Mouse (Mus musculus): Measurements from ENCODE around the gene Ppp1r14a. TPM values are rescaled to one million over a fixed set of nuclear protein-coding genes. Genes with fewer than 3 reads are reported as not detected.

Gene Ppp1r14a
- total RNA-seq, 4 experiments from 2014 or later = 2.7 to 3.4 (median 3.0) TPM

- DNase-seq (ENCODE audit: low spot score in 2 of 2) = no peak
Measured at GRCm38 (mm10) chr7:29279261-29279660, 9.8 kb upstream of the Ppp1r14a start.

GRCm38 (mm10) chr7:29279924-29280323 lies 9.2 kb upstream of the Ppp1r14a start:
- no peak for DNase-seq (ENCODE audit: low spot score in 2 of 2)

- no peak for DNase-seq (ENCODE audit: low spot score in 2 of 2)
Measured at GRCm38 (mm10) chr7:29280801-29281200, 8.3 kb upstream of the Ppp1r14a start.

GRCm38 (mm10) chr7:29281201-29282073 lies 7.7 kb upstream of the Ppp1r14a start, which contains the start of gene Spint2:
Spint2 (minus strand) TSS chr7:29281912.
- peak in 1 of 2 experiments; percentile 24 for DNase-seq (ENCODE audit: low spot score in 2 of 2)

GRCm38 (mm10) chr7:29282074-29282554 lies 7.0 kb upstream of the Ppp1r14a start:
- DNase-seq (ENCODE audit: low spot score in 2 of 2) = no peak

GRCm38 (mm10) chr7:29283876-29284275 lies 5.2 kb upstream of the Ppp1r14a start:
- no peak for DNase-seq (ENCODE audit: low spot score in 2 of 2)

GRCm38 (mm10) chr7:29284523-29284922 lies 4.6 kb upstream of the Ppp1r14a start:
- DNase-seq (ENCODE audit: low spot score in 2 of 2) = no peak

- no peak for DNase-seq (ENCODE audit: low spot score in 2 of 2)
Measured at GRCm38 (mm10) chr7:29287481-29287880, 1.6 kb upstream of the Ppp1r14a start.

GRCm38 (mm10) chr7:29288079-29288478 lies 1.0 kb upstream of the Ppp1r14a start:
- no peak for DNase-seq (ENCODE audit: low spot score in 2 of 2)

- DNase-seq (ENCODE audit: low spot score in 2 of 2) = no peak
Measured at GRCm38 (mm10) chr7:29289856-29290255, 748 bp downstream of the Ppp1r14a start.

- no peak for DNase-seq (ENCODE audit: low spot score in 2 of 2)
Measured at GRCm38 (mm10) chr7:29290691-29291485, 1.8 kb downstream of the Ppp1r14a start.

GRCm38 (mm10) chr7:29291616-29292457 lies 2.7 kb downstream of the Ppp1r14a start:
- DNase-seq (ENCODE audit: low spot score in 2 of 2) = no peak

GRCm38 (mm10) chr7:29292458-29293098 lies 3.5 kb downstream of the Ppp1r14a start:
- no peak for DNase-seq (ENCODE audit: low spot score in 2 of 2)

GRCm38 (mm10) chr7:29293131-29294065 lies 4.3 kb downstream of the Ppp1r14a start:
- peak in 1 of 2 experiments; percentile 24 for DNase-seq (ENCODE audit: low spot score in 2 of 2)

GRCm38 (mm10) chr7:29294111-29294761 lies 5.1 kb downstream of the Ppp1r14a start:
- no peak for DNase-seq (ENCODE audit: low spot score in 2 of 2)

GRCm38 (mm10) chr7:29295861-29296647 lies 6.9 kb downstream of the Ppp1r14a start:
- no peak for DNase-seq (ENCODE audit: low spot score in 2 of 2)

GRCm38 (mm10) chr7:29296998-29297397 lies 7.9 kb downstream of the Ppp1r14a start:
- DNase-seq (ENCODE audit: low spot score in 2 of 2) = peak; percentile 40 to 64

GRCm38 (mm10) chr7:29301127-29301566 lies 12.0 kb downstream of the Ppp1r14a start:
- peak in 1 of 2 experiments; percentile 33 for DNase-seq (ENCODE audit: low spot score in 2 of 2)
